Mouse (Mus musculus): Measurements from ENCODE around the gene Dnase1l2.

- TF ChIP-seq TAL1 (IDR thresholded peaks at IDR 0.05; ENCODE audit: low read length) (no peak), GATA1 (IDR thresholded peaks at IDR 0.05; ENCODE audit: low read length) (no peak)
These were observed 17.0 kb downstream of the Dnase1l2 start for GRCm38 (mm10) chr17:24425905-24426304.
